Mouse (Mus musculus): Measurements from ENCODE around the gene Coro2b.
"Not testable (repeated sequence)": the region's sequence is repeated elsewhere in the genome, so short reads cannot be mapped to it uniquely, and the experiment has no call there.

Gene Coro2b

DNA sequence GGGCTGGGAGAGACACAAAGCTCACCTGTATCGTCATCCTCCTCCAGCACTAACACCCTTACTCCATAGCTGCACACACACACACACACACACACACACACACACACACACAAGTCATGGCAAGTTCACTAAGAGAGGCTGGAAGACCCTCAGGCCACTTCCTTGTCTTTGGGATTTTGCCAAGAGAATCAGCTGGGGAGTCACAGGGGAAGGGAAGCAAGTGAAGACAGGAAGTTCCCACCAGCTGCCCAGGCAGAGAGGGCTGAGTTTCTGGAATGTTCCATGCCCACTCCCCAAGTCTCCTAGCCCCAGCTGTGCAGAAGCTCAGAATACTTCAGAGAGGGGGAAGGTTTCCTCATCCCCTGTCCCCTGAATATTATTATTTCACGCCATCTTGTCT is 62.6 kb downstream of the Coro2b start:
- in situ Hi-C loops (cut with MboI, MseI) = loop anchor here (5.0 kb wide), 2 partner anchors 78 to 177 kb away; no protein-coding TSS in a partner anchor

DNA sequence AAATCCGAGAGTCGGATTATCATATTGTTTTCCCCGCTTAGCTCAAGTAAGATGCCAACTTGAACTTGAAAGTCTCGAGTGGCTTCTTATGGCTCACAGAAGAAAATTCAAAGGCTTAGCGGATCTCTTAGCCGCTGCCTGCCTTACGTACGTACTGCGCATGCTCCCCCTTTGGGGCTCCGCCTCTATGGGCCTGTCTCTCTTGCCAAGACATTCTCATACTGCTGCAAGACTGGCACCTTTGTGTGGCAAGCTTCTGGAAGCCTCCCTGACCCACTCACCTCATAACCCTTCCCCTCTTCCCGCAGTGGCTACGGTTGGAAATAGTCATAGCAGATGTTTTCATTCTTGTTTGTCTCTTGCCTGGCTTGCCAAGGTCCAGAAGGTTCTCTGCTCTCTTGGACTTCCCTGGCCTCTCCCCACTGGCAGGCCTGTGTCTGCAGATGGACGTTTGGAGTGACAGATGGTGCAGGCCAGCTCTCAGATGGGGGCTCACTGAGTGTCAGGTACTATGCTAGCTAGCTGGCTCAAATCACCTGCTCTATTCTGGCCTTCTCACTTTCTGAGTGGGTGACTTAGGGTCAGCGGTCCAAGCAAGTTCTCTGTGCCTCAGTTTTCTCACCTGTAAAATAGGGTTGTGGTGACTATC is 65.2 kb downstream of the Coro2b start:
- in situ Hi-C loops (cut with MboI, MseI) = loop anchor here (5.0 kb wide), 2 partner anchors 81 to 174 kb away; no protein-coding TSS in a partner anchor

DNA sequence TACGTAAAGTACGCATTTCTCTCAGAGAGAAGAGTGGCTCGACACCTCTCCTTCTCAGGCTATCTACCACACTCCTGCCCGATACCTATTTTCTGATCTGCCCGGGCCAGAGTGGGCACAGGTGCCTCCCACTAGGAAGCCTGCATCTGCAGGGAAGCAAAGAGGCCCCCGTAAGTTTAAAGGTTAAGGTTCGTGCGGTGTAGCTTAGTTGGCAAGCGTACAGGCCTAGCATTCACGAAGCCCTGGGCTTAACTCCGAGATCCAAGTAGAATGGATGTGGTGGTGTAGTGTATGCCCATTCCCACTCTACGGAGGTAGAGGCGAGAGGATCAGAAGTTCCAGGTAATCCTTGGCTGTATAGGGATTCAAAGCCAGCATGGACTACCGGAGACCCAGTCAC is 65.8 kb downstream of the Coro2b start:
- in situ Hi-C loops (cut with MboI, MseI) = loop anchor here (5.0 kb wide), 2 partner anchors 81 to 174 kb away; no protein-coding TSS in a partner anchor

DNA sequence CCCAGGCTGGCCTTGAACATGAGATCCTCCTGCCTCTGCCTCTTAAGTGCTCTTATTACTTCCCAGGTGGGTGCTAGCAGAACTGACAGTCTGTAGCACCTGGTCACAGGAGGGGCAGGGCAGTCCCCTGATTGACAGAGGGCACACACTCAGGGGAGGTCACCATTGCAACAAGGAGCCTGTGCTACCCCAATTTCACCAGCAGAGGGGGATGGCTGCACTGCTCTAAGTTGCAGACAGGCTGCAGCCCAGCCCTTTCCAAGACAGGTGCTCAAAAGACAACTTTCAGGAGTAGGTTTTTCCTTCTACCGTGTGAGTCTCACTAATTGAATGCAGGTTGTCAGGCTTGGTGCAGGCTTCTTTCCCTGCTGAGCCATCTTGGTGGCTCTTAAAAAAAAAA is 66.4 kb downstream of the Coro2b start:
- in situ Hi-C loops (cut with MboI, MseI) = loop anchor here (5.0 kb wide), 2 partner anchors 82 to 173 kb away; no protein-coding TSS in a partner anchor

DNA sequence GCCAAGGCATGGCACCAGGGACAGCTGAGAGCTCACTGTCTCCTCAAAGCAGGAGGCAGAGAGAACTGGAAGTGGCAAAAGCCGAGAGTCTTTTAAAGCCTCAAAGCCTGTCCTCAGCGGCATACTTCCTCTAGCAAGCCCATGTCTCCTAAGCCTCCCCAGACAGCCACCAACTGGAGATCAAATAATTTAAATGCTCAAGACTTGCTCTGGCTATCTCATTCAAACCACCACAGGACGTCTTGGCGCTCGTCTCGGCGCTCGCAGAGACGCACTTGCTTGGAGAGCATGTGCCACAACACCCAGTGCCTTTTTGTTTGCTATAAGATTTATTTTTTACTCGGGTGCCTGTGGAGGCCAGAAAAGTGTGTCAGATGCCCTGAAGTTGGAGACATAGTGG is 67.1 kb downstream of the Coro2b start:
- in situ Hi-C loops (cut with MboI, MseI) = loop anchor here (5.0 kb wide), 2 partner anchors 83 to 172 kb away; no protein-coding TSS in a partner anchor

DNA sequence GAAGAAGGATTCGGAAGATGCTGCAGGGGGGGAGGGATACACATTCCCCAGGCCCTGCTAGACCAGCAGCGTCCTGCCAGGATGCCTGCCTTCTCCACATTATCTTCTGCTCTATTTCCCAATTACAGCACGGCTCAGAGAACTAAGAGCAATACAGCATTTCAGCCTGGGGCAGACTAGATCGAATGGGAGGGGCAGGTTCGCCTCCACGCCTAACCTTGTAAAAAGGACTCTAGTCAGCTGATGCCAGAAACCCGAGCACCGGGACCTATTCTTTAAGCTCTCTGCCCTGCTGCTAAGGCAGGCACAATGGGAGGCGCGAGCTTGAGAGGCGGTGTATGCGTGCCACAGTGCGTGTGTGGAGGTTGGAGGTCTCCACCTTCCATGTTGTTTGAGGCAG is 67.7 kb downstream of the Coro2b start:
- in situ Hi-C loops (cut with MboI, MseI) = no loop called here

DNA sequence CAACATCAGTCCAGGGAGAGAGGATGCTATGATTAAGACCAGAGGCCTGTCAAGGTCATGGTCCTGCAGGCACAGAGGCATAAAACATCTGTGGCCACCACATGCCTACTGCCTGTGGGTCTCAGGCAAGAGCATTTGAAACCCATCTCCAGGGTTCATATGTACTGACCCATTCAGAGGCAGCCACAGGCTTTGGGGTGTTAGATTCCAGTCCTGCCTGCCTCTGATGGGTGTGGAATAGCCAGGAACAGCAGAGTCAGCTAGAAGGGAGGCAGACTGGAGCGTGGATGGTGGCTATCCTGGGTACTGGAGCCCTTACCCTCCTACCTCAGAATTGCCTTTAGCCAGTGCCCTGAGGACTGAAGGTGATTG is 69.4 kb downstream of the Coro2b start:
- in situ Hi-C loops (cut with MboI, MseI) = no loop called here

DNA sequence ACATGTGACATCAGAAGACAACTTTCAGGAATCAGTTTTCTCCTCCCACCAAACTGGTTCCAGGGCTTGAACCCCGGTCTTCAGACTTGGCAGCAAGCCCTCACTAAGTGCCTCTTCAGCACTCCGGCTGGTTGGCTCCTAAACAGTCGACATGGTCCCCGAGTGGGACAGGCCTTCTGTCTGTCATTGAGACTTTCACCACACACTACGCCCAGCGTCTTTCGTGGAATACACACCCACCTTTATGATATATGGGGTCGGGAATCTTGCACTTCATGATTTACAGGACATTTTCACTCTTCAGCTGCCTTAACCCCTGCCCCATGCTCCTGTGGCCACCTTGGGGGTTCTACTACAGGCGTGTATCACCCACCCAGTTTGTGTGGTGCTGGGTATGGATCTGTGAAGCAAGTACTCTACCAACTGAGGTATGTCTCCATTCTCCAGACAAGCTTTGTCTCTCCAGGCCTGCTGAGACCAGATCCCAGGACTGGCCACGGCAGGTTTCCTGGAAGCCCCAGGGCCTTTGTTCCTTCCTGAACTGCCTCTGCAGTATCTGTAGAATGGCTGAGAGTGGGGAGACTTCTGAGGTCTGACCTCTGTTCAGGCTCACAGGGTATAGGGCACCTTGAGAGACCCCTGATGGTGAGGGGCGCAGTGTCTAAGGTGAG is 70.0 kb downstream of the Coro2b start:
- in situ Hi-C loops (cut with MboI, MseI) = no loop called here

DNA sequence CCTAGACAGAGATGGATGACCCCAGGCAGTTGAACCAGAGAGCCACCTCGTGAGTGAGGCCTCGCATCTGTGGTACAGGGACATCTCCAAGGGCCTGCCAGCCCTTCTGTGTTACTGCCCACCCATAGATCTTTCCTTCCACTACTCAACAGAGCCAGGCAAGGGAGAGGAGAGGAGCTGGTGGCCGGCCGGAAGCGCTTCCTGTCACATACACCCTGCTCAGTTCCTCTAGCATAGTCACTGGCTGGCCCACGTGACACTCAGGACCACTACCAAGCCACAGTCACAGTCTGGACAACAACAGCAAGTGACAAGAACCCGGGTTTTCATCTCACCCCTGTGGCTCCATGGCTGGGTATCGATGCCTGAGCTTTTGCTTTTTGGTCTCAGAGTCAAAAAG is 70.8 kb downstream of the Coro2b start:
- in situ Hi-C loops (cut with MboI, MseI) = no loop called here

DNA sequence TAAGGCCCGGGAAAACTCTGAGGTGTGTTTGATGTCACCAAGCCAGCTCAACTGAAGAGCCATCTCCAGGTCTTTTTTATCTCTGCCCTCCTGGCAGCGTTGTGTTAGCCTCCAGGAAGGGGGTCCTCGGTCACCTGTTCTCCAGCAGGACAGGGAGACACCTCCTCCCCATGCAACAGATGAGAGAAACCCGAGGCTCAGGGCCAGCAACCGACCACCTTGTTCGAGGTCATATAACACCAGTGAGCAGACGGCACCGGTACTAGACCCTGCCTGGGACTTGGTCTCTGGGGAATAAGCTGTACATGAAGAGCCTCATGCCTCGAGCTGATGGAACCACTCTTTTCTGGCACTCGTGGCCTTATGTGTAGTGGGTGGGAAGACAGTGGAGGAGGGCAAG is 72.1 kb downstream of the Coro2b start:
- in situ Hi-C loops (cut with MboI, MseI) = no loop called here

DNA sequence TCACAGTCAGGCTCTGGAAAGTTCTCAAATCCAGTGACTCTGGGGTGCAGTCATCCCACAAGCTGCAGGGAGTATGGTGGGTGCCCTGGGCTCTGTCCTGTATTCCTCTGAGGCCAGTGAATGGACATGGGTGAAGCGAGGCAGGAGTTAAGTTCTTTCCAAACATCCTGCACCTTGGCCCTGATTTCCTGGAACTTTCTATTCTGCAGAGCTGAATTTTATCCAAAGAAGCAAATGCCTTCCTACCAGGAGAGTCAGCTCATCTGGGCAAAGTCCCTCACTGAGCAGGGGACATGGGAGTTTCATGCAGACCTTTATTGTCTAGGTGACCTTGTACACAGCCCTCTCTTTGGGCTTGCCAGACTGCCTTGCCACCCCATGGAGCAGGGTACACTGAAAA is 75.1 kb downstream of the Coro2b start:
- in situ Hi-C loops (cut with MboI, MseI) = no loop called here

DNA sequence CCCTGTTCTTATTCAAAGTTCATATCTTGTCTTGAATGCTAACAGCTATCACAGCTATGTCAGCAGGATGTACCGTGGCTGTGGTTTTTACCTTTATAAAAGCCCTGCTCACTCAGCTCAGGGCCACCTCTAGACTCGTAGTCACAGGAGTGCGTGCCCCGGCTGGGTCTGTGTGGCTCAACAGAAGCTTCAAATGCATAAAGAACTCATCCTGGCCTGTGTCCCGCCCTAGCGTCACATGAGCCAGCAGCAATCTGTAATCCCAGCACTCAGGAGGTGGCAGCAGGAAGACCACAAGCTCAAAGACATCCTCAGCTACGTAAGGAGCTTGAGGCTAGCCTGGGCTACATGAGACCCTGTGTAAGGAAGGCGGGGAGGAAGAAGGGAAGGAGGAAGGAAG is 75.7 kb downstream of the Coro2b start:
- in situ Hi-C loops (cut with MboI, MseI) = no loop called here

DNA sequence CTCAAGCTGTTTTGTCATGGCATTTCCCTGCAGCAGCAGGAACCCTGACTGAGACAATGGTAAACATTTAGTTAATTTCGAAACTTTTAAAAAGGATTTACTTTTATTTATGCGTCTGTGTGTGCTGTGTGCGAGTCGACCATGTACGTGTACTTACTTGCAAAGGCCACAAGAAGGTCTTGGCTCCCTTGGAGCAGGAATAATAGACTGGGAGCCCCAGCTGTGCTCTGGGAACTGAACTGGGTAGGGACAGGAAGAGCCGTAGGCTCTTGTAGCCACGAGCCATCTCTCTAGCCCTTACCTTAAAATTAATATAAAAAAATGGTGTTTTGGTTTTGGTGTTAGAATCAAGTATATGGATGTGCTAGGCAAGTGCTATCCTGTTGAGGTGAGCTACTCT is 76.8 kb downstream of the Coro2b start:
- in situ Hi-C loops (cut with MboI, MseI) = no loop called here

DNA sequence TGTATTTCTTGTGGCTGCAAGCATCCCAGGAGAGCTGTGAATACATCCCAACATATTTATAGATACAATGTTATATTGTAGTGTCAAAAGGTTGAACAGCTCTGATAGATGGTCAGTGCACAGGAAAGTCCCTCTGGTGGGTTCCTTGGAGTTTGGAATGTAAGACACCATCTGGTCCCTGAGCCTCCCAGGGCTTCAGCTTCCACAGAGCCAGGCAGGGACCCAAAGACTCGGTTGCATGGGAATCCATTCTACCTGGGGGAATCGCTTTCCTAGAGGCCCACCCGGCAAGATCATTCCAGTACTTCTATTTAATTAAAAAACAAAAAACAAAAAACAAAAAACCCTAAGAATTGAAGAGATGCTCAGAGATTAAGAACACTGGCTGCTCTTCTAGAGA is 78.4 kb downstream of the Coro2b start:
- in situ Hi-C loops (cut with MboI, MseI) = no loop called here

DNA sequence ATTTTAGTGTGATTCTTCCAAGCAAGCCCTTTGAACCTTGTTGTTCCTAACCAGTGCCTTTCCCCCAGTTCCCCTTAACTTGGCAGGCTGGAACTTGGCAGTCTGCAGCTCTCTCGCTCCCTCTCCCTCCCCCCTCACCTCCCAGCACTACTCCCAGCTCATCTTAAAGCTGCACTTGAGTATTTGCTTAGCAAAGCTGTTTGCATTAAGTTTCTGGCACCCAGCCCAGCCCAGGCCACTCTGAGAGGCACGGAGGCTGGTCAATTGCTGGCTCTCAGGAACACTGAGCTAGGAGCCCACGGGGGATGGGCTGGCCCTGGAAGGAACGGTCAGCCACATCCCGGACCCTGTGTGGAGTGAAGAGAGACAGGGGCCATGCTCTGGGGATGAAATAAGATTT is 80.8 kb downstream of the Coro2b start:
- in situ Hi-C loops (cut with MboI, MseI) = no loop called here

DNA sequence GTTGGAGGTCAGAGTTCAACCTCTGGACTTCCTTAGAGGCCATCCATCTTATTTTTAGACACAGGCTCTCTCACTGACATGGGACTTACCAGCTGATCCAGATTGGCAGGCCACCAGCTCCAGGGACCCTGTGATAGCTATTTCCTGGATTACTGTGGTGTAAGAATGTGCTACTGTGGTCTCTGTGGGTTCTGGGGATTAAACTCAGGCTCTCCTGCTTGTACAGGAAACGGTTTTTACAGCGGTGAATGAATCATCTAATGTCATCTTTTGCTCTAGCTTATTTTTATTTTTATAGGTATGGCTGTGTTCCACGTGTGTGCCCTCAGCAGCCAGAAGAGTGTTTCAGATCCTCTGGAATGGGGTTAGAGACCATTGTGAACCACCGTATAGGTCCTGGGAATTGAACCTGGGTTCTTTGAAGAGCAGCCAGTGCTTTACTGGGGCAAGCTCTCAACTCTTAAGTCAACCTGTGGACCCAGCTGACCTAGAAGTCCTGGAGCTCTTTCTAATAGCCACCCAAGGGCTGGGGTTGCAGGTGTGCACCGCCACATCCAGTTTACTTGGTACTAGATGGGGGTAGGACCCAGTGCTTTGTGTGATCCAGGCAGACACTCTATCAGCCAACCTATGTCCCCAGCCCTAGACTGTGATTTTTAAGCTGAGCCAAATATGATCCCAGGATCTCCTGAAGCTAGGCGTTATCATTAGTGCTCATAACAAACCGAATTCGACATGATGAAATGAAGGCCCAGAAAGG is 81.5 kb downstream of the Coro2b start:
- in situ Hi-C loops (cut with MboI, MseI) = no loop called here

DNA sequence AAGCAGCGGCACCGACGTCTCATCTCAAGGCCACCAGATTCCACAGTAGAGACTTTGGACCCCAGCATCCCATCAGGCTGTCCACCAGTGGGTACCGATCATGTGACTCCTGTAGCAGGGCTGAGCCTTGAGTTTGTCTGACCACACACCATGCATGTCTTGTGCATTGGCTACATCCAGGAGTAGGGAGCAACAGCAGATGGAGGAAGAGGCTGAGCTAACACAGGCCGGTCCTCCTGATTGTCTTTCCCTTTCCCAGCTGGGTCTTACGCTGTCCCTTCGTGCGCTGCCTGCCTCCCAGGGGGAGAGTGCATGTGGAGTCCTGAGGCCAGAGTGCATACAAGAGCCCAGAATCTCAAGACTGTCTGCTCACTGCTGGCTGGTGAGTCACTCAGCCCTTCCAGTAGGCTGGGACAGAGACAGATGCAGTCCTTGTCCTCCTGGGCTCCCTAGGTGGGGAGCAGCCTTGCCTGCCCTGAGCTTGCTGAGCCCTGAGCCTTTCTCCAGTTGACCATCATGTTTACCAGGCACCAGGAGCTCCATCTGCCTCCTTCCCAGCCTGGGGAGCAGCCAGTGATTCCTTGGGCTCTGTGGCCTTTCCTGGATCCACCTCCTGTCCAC is 84.4 kb downstream of the Coro2b start:
- in situ Hi-C loops (cut with MboI, MseI) = loop anchor here (5.0 kb wide), 1 partner anchor 1525 kb away; no protein-coding TSS in a partner anchor

DNA sequence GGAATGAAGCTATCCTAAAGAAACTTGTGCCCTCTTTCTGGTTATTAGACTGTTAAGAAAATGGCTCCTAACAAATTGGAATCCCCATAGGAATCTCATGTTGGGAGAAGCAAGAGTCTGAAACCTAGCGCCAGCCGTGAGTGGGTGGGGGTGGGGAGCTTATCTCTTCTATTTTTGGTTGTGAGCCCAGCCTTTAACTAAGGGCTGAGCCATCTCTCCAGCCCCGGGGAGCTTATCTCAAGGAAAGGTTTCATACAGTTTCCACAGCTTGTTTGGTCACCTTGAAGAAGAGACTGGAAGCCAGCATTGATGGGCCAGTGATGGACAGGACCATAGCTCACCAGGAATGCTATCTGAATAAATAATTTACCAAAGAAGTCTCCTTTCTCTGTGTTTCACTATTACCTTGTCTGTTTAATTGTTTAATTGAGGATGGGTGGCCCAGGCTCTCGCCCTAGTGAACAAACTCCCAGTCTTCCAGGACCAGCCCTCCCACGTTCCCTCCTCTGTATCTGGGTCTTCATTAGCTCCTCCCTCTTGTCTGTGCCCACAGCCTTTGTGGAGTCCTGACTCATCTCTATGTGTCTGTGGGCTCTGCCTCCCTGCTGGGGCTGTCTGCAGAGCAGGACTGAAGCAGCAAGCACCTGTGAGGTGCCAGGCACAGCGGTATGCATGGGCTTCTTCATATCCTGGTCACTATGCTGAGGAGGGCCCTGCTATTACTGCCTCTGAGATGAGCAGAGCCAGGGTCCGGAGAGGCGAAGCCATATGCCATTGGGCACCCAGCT is 85.1 kb downstream of the Coro2b start:
- in situ Hi-C loops (cut with MboI, MseI) = loop anchor here (5.0 kb wide), 1 partner anchor 1524 kb away; no protein-coding TSS in a partner anchor

DNA sequence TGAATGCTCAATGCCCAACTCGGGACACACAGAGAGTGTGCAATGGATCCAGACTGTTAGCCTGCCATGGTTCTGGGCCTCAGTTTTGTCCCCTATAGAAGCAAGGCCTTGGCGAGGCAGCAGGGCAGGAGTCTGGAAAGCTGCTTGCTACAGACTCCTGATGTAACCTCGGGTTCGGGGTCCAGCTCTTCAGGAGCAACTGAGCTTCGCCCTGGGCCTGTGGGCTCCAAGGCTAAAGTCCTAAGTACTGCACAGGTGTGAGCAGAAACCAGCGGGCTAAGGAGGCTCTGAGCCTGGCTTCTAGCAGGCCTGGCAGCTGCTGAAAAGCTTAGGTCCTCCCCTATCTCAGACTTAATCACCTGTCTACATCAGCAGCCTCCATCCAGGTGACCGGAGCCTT is 86.0 kb downstream of the Coro2b start:
- in situ Hi-C loops (cut with MboI, MseI) = loop anchor here (5.0 kb wide), 1 partner anchor 1524 kb away; no protein-coding TSS in a partner anchor

DNA sequence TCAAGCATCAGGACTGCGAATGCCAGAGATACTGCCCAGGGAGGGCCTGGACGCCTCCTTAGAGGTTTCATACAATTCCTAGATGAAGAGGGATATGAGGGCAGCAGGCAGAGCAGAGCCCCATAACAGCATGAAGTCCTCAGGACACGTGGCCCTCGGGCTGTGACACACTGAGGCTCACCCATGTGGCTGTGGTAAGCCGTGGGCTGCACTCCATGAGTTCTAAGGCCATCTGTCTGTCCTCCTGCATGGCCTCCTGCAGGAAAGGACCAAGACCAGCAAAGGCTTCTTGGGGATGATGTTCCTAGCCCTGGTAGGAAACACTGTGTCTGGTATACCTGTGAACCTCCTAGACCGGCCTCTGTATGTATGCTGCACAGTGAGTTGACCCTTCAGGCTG is 86.5 kb downstream of the Coro2b start:
- in situ Hi-C loops (cut with MboI, MseI) = loop anchor here (5.0 kb wide), 1 partner anchor 1523 kb away; no protein-coding TSS in a partner anchor

DNA sequence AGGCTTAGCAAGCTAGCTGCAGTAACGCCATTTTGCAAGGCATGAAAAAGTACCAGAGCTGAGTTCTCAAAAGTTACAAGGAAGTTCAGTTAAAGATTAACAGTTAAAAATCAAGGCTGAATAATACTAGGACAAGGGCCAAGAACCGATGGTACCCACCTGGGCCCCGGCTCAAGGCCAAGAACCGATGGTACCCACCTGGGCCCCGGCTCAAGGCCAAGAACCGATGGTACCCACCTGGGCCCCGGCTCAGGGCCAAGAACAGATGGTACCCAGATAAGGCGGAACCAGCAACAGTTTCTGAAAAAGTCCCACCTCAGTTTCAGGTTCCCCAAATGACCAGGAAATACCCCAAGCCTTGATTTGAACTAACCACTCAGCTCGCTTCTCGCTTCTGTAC is 89.5 kb downstream of the Coro2b start:
- in situ Hi-C loops (cut with MboI, MseI) = not testable (repeated sequence)
